Mouse (Mus musculus) stomach, embryonic 14.5 days (tissue): ENCODE measurements around the gene Rap2a. TPM values are rescaled to one million over a fixed set of nuclear protein-coding genes. Genes with fewer than 3 reads are reported as not detected.

Source experiments
- polyA plus RNA-seq: library from polyadenylated mRNA; unstranded; fragments of >200 nt; fragmentation: Nextera tagmentation; extraction: Ambion mirVana; gene quantifications from 2 replicates; pipeline ENCODE4 v1.2.1, GENCODE M21; 2014

The Rap2a gene
- polyA plus RNA-seq, 1 experiment from 2014 or later = 11.9 TPM

Other genes starting within 250 kb of the Rap2a start
- gene Mbnl2, start 202.8 kb upstream of the Rap2a start, polyA plus RNA-seq = 119 and 134 TPM in 2 replicates